Mouse (Mus musculus): Measurements from ENCODE around the gene Tmem59l. TPM values are rescaled to one million over a fixed set of nuclear protein-coding genes. Genes with fewer than 3 reads are reported as not detected.
A peak's percentile ranks its signal among the peaks of the same experiment; 100 is the strongest.

Tmem59l gene
- total RNA-seq, 2 experiments from 2014 or later, result not detected

DNA sequence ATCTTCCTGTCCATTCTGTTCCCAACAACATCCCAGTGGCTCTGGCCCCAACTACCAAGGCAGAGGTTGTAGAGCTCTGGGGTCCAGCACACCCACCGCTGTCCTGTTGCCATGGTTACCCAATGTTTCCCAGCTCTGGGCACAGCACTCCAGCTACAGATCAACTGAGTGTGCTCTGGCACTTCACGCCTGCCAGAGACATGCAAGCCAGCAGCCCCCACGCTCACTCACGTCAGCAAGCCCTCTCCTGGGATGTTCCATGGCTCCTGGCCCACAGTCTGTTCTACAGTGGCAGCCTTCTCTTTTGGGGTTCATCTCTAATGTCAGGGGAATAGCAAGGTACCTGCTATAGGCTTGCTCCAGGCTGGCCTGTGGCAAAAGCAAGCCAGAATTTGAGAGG lies 23.9 kb downstream of the Tmem59l start:
- no peak for ATAC-seq (ENCODE audit: poor library complexity, severe bottlenecking)

DNA sequence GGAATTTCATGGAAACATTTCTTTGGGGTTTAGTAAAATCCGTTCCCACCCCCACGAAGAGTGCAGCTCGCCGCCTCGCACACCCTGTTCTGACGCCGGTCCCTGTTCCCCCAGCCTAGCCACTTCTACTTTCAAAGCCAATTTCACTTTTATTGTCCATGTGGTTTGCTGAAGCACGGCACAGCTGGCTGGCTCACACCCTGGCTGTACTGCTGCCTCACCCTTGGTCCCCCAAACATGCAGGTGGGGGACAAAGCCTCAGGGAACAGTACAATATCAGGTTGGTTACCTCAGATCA lies 24.7 kb downstream of the Tmem59l start:
- ATAC-seq (ENCODE audit: poor library complexity, severe bottlenecking), result no peak

DNA sequence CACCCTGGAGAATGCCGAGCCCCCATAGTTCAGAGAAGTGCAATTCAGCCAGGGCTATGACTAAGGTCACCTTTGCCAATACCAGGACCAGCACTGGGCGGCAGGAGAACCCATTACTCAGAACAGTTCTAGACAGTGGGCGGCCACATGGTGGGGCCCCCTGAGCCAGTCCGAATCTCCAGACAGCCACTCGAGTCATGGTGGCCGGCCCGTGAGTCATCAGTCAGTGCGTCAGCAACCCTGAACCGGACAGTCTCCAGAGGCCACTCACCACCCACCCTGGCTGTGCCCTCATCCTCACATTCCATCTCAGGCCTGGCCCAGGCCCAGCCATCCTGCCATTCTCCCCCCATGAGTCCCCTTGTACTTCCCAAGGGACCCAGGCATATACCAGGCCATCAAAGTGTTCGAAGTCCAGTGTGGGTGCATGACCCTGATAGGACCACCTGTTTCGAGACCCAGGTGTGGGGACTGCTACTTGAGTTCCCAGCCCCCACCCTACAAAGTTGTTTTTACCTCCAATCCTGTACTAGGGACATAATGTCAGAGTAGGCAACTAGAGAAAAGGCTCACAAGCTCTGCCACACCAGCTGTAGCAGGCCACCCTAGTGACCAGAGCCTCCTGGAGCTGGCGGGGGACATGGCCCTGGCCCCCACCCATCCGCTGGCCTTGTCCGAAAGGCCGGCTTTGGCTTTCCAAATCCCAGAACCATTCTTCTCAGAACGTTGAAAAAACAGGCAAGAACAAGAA lies 25.2 kb downstream of the Tmem59l start:
- no peak for ATAC-seq (ENCODE audit: poor library complexity, severe bottlenecking)

DNA sequence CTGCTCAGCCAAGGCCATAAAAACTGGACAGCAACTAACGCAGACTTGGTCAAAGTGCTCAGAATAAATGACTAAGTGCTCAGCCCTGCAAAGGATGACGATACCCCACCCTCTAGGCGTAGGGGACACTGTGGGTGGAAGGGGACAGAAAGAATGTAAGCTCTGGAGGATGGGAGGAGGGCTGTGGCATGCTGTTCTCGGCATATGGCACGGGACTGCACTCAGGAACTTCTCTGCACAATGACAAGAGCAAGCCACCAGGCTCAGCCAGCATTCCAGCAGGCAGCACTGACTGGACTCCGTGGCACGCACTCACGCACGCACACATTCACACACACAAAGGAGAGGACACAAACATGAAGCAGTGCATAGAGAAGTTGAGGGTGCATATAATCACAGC lies 26.6 kb downstream of the Tmem59l start:
- ATAC-seq (ENCODE audit: poor library complexity, severe bottlenecking), result no peak

DNA sequence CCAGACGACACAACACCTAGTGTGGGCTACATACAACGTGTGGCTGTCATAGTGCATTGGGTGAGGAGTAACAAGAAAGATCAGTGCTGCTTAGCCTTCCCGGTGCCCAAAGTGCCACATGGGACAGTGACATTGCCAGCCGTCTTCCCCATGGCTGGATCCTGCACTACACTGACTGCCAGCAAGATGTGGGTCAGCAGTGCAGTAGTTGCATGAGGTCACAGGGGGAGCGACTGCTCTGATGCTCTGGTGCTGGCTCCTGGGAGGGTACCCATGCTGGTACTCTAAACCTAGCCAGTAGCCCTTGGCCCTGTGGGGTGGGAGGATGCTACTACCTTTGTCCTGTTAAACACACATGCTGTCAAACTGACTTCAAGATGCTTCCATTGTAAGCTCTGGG lies 27.0 kb downstream of the Tmem59l start:
- no peak for ATAC-seq (ENCODE audit: poor library complexity, severe bottlenecking)

DNA sequence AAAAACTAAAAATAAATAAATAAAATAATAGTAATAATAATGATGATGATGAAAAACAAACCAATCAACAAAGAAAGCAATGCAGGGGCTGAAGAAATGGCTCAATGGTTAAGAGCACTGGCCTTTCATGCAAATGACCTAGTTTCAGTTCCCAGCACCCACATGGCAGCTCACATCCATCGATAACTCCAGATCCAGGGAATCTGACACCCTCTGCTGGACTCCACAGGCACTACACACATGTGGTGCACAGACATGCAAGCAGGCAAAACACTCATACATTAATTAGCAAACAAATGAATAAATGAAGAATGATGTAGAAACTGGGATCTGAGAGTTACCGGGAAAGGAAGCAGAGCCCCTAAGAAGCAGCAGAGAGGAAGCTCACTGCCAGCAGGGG lies 27.5 kb downstream of the Tmem59l start:
- no peak for ATAC-seq (ENCODE audit: poor library complexity, severe bottlenecking)

DNA sequence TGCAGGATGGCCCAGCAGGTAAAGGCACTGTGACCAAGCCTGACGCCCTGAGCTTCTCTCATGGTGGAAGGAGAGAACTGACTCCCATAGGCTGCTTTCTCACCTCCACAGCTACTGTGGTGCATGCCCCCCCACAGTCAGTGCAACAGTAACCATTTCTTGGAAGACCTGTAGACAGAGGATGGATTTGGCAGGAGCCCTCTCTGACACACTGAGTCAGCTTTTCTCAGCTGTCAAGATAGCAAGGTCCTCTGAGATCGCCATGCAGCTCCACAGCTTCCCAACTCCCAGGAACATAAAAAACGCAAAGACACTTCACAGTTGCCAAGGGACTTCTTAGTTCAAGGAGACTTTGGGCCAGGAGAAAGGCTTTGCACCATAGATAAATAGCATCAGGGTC lies 28.7 kb downstream of the Tmem59l start:
- ATAC-seq (ENCODE audit: poor library complexity, severe bottlenecking), result no peak

DNA sequence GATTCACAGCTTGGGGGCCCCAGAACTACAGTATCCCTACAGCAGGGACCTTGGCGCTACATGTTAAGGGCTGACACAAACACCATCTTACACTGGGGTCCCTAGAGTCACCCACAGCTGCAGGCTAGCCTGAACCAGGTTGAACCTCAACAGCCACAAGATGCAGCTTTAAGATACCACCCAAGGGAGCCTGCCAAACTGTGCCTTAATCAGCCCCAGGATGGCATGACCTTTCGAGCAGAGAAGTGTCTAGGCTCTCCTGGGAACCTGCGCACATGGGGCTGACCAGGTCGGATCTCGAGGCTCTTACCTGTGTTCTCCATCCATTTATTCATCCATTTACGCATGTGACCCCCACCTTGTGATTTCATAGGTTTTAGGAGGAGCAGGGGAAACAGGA lies 29.3 kb downstream of the Tmem59l start:
- no peak for ATAC-seq (ENCODE audit: poor library complexity, severe bottlenecking)

DNA sequence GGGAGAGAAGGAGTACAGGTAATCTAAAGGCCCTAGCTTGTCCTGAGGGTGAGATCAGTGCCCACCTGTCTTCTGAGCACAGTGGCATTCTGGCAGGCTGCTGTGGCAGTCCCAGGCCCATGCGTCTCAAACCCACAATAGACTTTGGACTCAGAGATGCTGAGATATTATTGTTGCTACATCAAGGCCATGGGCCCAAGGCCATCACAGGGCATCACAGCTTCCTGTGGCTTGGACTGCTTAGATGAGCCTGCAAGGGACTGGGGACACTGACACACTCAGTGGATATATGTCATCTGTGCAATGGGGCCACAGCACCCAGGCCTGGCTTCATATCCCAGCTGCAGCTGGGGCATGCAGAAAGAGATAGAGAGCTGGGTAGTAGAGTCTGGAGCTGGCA lies 30.2 kb downstream of the Tmem59l start:
- ATAC-seq (ENCODE audit: poor library complexity, severe bottlenecking), result no peak

DNA sequence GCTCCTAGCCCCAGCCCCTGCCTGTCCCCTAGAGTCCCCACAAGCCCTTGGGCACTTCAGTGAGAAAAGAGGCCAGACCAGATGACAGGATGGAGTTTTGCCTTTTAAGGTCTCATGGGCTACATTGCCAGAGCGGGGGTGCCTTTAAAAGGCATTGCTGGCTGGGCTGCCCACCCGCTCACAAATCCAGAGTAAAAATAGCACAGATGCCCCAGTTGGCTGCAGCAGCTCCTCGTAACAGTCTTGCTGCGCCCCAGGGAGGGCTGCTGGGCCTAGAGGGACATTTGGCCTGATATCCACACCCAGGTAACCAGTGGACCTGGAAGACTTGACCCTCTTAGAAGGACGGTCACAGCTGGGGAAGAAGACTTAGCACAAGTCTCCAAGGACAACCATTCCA lies 33.3 kb downstream of the Tmem59l start:
- no peak for ATAC-seq (ENCODE audit: poor library complexity, severe bottlenecking)

DNA sequence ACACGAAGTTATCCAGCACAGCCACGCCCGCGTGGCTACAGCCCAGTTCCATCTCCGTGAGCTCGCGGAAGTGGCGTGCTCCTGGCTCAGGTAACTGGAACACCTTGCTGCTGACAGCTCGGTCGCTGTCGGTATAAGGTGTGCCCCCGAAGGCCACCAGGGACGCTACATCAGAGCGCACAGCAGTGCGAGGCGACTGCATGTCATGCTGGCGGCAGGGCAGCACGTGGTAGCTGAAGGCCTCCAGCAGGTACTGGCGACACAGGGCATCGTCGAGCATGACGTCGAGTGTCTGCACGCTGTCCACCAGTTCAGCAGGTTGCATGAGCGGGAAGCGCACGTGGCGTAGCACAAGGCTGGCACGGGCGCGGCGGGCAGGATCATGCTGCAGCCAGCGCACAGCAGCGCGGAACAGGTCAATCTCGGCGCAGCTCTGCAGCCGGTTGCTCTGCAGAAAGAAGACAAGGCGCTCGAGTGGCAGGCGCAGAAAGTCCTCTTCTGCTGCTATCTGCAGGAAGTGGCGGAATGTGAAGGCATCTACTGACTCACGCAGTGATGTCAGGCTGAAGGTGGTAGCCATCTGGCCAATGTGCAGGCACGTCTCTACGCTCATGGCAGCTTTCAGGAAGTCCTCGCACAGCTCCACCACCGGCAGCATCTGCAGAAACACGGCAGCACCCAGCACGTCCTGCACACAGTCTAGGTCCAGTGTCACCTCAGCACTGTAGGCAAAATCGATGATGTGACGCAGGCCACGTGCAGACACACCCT lies 34.8 kb downstream of the Tmem59l start:
- ATAC-seq (ENCODE audit: poor library complexity, severe bottlenecking), result no peak

DNA sequence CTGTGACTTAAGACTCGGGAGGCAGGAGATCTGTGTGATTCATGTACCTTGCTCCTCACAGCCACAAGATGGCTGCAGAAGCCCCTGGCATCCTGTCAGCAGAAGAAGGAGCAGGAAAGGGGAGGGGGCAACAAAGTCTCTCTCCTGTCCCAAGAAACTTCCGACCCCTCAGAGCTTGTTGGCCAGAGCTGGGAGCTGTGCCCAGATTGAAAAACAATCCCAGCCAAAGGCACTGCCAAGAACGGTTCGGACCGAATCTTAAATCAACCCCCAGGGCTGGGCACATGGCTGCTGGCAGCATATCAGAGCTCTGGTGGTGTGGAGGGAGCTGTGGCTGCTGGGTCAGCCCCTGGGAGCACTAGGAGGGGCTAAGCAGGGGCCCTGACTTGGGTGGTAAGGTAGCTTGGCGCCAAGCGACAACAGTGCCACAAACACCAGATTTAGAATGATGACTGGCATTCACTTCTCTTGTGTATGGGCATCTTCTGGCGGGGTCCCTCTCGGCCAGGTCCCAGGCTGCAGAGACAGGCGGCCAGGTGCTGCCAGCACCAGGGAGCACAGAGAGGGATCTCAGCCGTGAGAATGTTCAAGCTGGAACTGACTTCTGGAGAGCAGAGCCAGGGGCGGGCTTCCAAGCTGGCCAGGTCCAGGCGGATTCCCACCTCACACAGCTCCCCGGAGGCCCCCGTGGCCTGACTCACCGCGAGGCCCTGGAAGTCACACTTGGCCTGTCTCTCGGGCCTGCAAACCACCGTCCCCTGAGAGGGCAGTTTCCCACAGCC lies 39.3 kb downstream of the Tmem59l start:
- ATAC-seq (ENCODE audit: poor library complexity, severe bottlenecking), result no peak

DNA sequence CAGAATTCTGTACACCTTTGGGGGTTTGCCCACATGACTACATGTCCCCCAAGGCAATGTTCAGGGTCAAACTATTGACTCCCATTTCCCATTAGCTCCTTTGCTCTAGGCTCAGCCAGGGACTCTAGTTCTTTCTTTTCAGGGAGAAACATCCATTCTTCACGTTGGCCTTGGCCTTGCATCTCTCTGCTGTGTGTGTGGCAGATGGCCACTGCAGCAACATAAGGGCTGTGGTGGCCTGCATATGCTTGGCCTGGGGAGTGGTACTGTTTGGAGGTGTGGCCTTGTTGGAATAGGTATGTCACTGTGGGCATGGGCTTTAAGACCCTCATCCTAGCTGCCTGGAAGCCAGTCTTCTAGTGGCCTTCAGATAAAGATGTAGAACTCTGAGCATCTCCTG lies 41.2 kb downstream of the Tmem59l start:
- ATAC-seq (ENCODE audit: poor library complexity, severe bottlenecking), result no peak

DNA sequence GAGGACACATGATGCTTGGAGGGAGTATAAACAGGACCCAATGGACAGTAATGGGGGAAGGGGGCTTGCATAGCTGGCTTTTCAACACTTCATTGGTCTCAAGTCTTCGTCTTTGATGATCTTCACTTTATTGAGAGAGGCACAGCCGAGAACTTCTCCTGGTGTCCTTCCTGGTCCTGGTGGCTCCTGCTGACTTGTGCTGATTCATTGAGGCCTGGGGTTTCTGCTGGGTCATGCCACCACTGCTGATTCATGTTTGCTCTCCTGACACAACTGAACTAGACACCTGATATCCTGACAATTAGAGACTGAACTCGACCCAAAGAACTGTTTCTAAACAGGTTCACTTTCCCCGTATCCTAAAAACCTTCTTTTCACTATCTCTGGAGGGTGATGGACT lies 43.8 kb downstream of the Tmem59l start:
- no peak for ATAC-seq (ENCODE audit: poor library complexity, severe bottlenecking)

DNA sequence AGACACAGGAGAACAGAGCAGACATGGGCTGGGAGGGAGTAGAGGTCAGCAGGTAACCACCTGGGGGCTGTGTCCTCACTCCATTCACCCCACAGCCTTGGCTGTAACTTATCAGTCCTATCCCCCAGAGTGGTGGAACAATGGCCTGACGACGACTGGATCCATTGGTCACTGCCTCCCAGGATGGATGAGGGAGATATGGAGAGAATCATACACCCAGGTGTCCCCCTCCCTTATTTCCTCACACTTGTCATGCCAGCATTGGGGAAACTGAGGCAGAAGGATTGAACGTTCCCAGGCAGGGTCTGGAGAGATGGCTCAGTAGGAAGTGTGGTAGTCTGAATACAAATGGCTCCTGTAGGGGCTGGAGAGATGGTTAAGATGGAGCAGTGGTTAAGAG lies 45.6 kb downstream of the Tmem59l start:
- ATAC-seq (ENCODE audit: poor library complexity, severe bottlenecking), result no peak

DNA sequence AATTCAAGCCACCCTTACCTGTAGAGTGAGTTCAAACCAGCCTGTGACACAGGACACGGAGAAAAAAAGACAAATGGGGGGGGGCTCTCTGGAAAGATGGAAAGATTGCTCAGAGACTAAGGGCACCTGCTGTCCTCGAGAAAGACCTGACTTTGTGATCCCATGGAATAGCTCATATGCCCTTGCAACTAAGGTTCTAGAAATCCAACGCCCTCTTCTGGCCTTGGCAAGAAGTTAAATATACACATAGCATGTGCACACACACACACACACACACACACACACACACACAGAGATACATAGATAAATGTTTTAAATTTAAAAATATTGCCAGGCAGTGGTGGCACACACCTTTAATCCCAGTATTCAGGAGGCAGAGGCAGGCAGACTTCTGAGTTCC lies 46.9 kb downstream of the Tmem59l start:
- no peak for ATAC-seq (ENCODE audit: poor library complexity, severe bottlenecking)

DNA sequence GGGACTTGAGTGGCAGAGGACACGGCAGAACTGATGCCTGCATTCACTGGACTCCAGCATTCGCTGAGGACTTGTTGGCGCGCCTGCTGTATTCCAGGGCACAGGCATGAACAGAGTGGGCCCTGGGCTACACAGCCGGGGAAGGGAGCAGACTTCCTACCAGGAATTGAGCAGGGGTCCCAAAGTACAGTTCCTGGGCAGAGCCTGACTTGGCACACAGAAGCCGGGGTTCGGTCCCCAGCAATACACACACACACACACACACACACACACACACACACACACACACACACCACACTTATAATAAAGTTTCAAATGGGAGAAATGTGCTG lies 47.3 kb downstream of the Tmem59l start:
- ATAC-seq (ENCODE audit: poor library complexity, severe bottlenecking), result no peak

DNA sequence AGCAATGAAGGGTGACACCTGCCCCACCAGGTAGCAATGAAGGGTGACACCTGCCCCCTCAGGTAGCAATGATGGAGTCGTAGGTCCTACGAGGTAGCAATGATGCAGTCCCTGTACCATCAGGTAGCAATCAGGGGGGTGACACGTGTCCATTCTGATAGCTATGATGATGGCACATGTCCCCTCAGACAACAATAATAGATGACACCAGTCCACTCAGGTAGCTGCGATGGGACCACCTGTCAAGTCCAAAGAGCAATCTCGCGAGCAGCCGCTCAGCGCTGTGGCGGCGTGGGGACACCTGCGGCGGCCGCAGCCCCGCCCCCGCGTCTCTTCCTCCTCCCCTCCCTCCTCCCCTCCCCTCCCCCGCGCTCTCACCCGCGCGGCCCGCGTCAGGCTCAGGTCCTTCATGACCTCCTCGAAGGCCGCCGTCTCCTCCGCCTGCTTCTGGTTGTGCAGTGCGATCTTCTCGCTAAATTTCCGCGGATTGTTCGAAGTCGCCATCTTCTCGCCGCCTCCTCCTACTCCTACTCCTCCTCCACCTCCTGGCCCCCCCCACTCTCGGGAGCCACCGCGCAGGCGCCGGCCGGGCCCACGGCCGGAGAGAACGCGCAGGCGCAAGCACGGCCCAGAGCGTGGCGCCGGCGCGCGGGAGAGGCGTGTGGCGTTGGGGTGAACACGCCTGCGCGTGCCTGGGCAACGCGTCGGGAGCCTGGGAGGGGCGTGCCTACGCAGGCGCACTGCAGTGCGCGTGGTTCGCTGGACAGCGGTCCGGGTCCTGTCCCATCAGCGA lies 47.9 kb downstream of the Tmem59l start, which contains the start of gene Crtc1:
Gene Crtc1 (minus strand): TSS at position 525 of the 793 bp plus-strand sequence.
- ATAC-seq (ENCODE audit: poor library complexity, severe bottlenecking), result peak; percentile 97

DNA sequence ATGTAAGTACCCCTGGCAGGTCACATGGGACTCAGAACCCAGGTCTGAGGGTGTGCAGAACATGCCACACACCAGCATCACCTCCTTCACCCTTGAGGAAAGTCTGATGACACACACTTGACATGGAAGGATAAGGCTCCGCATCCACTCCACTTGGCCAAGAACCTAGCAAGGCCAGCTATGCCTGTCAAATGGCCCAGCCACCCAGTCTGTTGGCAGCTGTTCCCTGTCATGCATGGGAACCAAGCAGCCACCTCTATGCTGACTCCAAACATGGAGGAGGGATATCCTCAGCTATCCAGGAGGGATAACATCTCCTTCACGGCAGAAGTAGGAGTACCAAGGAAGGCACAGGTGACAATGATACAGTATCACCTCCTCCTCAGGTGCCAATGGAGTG lies 48.7 kb downstream of the Tmem59l start:
- ATAC-seq (ENCODE audit: poor library complexity, severe bottlenecking), result no peak

DNA sequence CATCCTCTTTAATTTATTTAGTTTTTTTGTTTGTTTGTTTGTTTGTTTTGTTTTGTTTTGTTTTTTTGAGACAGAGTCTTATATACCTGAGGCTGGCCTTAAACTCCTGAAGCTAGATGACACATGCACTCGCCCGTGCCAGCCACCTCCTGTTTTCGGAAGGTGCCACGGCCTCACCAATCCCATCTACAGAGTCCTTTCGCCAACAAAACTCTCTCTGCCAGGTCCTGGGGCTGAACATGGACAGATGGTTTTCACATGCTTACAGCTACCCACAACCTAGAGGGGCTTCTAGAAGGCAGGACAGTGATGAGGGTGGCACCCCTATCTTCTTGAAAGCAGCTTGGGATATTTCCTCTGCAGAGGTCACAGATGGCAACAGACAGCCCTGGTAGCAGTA lies 52.0 kb downstream of the Tmem59l start:
- ATAC-seq (ENCODE audit: poor library complexity, severe bottlenecking), result no peak
